Comparison of ENCODE assay signal across 8 mouse cellular contexts in the genomic region with DNA sequence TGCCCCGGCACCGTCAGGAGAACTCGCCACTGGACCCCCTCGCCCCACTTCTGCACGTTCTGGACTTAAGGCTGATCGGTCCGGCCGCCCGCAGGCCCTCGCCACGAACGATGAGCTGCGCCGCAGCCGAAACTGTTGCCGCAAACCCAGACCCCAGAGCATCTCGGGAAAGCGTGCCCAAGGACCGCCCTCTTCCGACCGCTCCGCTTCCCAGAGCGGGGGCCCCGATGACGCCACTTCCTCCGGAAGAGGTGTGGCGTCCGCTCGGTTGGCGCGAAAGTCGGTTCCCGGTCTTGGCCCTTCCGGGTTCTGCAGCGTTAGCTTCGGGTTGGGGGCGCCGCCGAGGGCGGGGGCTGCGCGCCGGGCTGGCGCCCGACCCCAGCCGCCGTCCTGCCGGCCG. TPM values are rescaled to one million over a fixed set of nuclear protein-coding genes. Genes with fewer than 3 reads are reported as not detected.
A peak's percentile ranks its signal among the peaks of the same experiment; 100 is the strongest.
DNase-seq lines count a peak whose midpoint lies in the region; ATAC-seq and TF ChIP-seq lines count a peak whose summit lies in the region.

A gene (minus strand): TSS at position 156 of the 400 bp plus-strand sequence.
A gene (plus strand): TSS at position 289 of the 400 bp plus-strand sequence.

- H3K36me3 ChIP-seq in forebrain, embryonic 15.5 days, result peaks cover 14% of the 10 kb centered on the region

- H3K27me3 ChIP-seq in forebrain, embryonic 15.5 days, result no peaks in the 10 kb centered on the region

- H3K4me2 ChIP-seq in forebrain, embryonic 15.5 days (replicated peaks), result peak within 1 kb of the TSS; percentile 79

- no peaks in the 10 kb centered on the region for H3K9me3 ChIP-seq in forebrain, embryonic 15.5 days

- peak within 1 kb of the TSS; percentile 89 for H3K27ac ChIP-seq in forebrain, embryonic 15.5 days (replicated peaks)

- DNase-seq in ES-CJ7 (ENCODE audit: low read depth, low spot score), result peak; percentile 93
- peak; percentile 86 for DNase-seq in cerebellum, adult 11 months
- DNase-seq in heart, postnatal 25 days (ENCODE audit: low spot score), result peak; percentile 87
- DNase-seq in layer of hippocampus, adult 18-20 months (ENCODE audit: low spot score in 2 of 2), result peak; percentile 89 to 92
- peak; percentile 92 for DNase-seq in lung, adult 2 months
- peak; percentile 86 to 89 for DNase-seq in thymus, adult 18-20 months

- H3K4me1 ChIP-seq in forebrain, embryonic 15.5 days, result peaks cover 28% of the 10 kb centered on the region
- no peaks in the 10 kb centered on the region for H3K4me1 ChIP-seq in lung, adult 2 months (ENCODE audit: control insufficient read depth, insufficient read depth, low read length)

- WGBS in forebrain, embryonic 15.5 days, result under 1% methylated on average over 49 of the region's 49 CpGs
- under 1% methylated on average over 49 of the region's 49 CpGs for WGBS in lung, adult 2 months

- TF ChIP-seq CTCF in lung, adult 2 months (IDR thresholded peaks at IDR 0.05; ENCODE audit: insufficient read depth, low read length), result no peak

- H3K4me3 ChIP-seq in forebrain, embryonic 15.5 days, result peak within 1 kb of the TSS; percentile 97
- peak within 1 kb of the TSS; percentile 86 for H3K4me3 ChIP-seq in lung, adult 2 months (replicated peaks; ENCODE audit: extremely low read depth, low read depth, low read length)

- intact Hi-C loops in heart, postnatal 25 days (cut with DNase I), result loop anchor here (5.0 to 10.0 kb wide), 3 partner anchors 57 to 680 kb away; a partner anchor contains a TSS

- peak; percentile 98 for ATAC-seq in forebrain, embryonic 15.5 days (replicated peaks)
- ATAC-seq in neutrophil, adult 5-6 weeks (ENCODE audit: extremely low read depth, insufficient number of reproducible peaks, low FRiP score, poor library complexity, severe bottlenecking), result peak; percentile 99

- peak within 1 kb of the TSS; percentile 88 for H3K9ac ChIP-seq in forebrain, embryonic 15.5 days (replicated peaks)

- TF ChIP-seq POLR2A in lung, adult 2 months (IDR thresholded peaks at IDR 0.05; ENCODE audit: borderline replicate concordance, extremely low read depth, low read depth, low read length), result peak; percentile 98

RNA-seq across cellular contexts. Expression of the first gene that starts in this region (rescaled TPM):
- 1.4 and 1.6 TPM in 2 replicates for polyA plus RNA-seq in forebrain, embryonic 15.5 days (2015; fragmentation: Nextera tagmentation; extraction: Ambion mirVana)
- under 1 TPM in 1 of 2 experiments, not detected in 1; 0.14 TPM for total RNA-seq in heart, postnatal 25 days (2021)
- 1 to 10 TPM in 1 of 2 experiments, not detected in 1; 1.1 TPM for total RNA-seq in layer of hippocampus, adult 18-20 months (2021)
- 0.07 and 0.26 TPM in 2 replicates for polyA plus RNA-seq in lung, adult 2 months (2012; rRNA removed)
- 2.1 TPM in 1 of 2 replicates, not detected in the other for total RNA-seq in neutrophil, adult 5-6 weeks (2017)

RNA-seq across cellular contexts. Expression of the second gene that starts in this region (rescaled TPM):
- 38.4 and 38.5 TPM in 2 replicates for polyA plus RNA-seq in forebrain, embryonic 15.5 days (2015; fragmentation: Nextera tagmentation; extraction: Ambion mirVana)
- 10 to 100 TPM in 1 of 2 experiments, 1 to 10 TPM in 1; 9.8 to 12.2 TPM for total RNA-seq in heart, postnatal 25 days (2021)
- 10 to 100 TPM; 14.7 to 24.8 TPM for total RNA-seq in layer of hippocampus, adult 18-20 months (2021)
- polyA plus RNA-seq in lung, adult 2 months (2012; rRNA removed), result 7.0 and 8.0 TPM in 2 replicates
- total RNA-seq in neutrophil, adult 5-6 weeks (2017), result 86.4 and 96.5 TPM in 2 replicates

Comparison
In these comparisons a context has a peak if more than half of its experiments do, and no peak if none do; other contexts are left out.
1. Peak in every context shown above with its lines: DNase-seq, ATAC-seq, H3K4me3 ChIP-seq and H3K27ac ChIP-seq.